In genomic region chr17:65174114-65174513, GRCm38 (mm10) we compare ENCODE assay signal across 31 mouse cellular contexts.
A peak's percentile ranks its signal among the peaks of the same experiment; 100 is the strongest.
DNase-seq lines count a peak whose midpoint lies in the region; ATAC-seq and TF ChIP-seq lines count a peak whose summit lies in the region.
"Had no signal": no experiment of that assay in that cellular context is flagged by ENCODE, and none has a peak within 500 bp of the region (broad histone marks: within the 10 kb centered on the region; RNA-seq: fewer than 3 reads in every experiment).

No protein-coding gene starts in this region.

- no peak for ATAC-seq in cerebellum, adult (ENCODE audit: insufficient number of reproducible peaks, low FRiP score, low TSS enrichment)
- no peak for ATAC-seq in midbrain, embryonic 14.5 days (ENCODE audit: low FRiP score, low TSS enrichment)
- peak; percentile 59; the same call in 1 of the 2 replicates for ATAC-seq in midbrain, embryonic 16.5 days
- ATAC-seq: forebrain, postnatal 0 days; intestine, embryonic 15.5 days; Patski had no signal

- H3K4me3 ChIP-seq in left cerebral cortex, adult 2 months = no peak overlapping the region
- no peak overlapping the region for H3K4me3 ChIP-seq in midbrain, embryonic 14.5 days (replicated peaks; ENCODE audit: low read depth, low read length)
- H3K4me3 ChIP-seq in midbrain, embryonic 10.5 days = no peak overlapping the region
- H3K4me3 ChIP-seq in midbrain, embryonic 16.5 days (ENCODE audit: low read depth, low read length) = no peak overlapping the region
- H3K4me3 ChIP-seq: embryonic facial prominence, embryonic 10.5 days; embryonic facial prominence, embryonic 13.5 days; erythroblast, embryonic 14.5 days; forebrain, embryonic 12.5 days; gastrocnemius, adult 2 months; heart, embryonic 15.5 days; hindbrain, embryonic 12.5 days; hindbrain, embryonic 15.5 days; intestine, embryonic 15.5 days had no signal

- H3K4me1 ChIP-seq in midbrain, embryonic 14.5 days (ENCODE audit: control insufficient read depth, insufficient read depth, low read length) = no peaks in the 10 kb centered on the region
- H3K4me1 ChIP-seq in midbrain, embryonic 10.5 days = no peaks in the 10 kb centered on the region
- peaks cover 3% of the 10 kb centered on the region; the same call in 1 of the 2 replicates for H3K4me1 ChIP-seq in midbrain, embryonic 16.5 days (ENCODE audit: control insufficient read depth, insufficient read depth, low read length)
- H3K4me1 ChIP-seq: embryonic facial prominence, embryonic 10.5 days; forebrain, embryonic 12.5 days; heart, embryonic 15.5 days; hindbrain, embryonic 12.5 days; intestine, embryonic 15.5 days had no signal

- DNase-seq in cerebellum, postnatal 14 days = peak; percentile 33 to 56
- DNase-seq in left cerebral cortex, adult 2 months (ENCODE audit: extremely low spot score in 1 of 2, low spot score in 2 of 2) = no peak
- DNase-seq in left cerebral cortex, adult 18-20 months (ENCODE audit: low spot score in 2 of 2) = no peak
- peak; percentile 59 for DNase-seq in midbrain, embryonic 14.5 days
- no peak for DNase-seq in midbrain, embryonic 10.5 days (ENCODE audit: low spot score)
- DNase-seq: adrenal gland, postnatal 10 days; adrenal gland, postnatal 36 days; B cell, adult 2 months; cerebellum, adult 18-20 months; cerebellum, adult 9-10 months; cerebellum, postnatal 36 days; embryo, embryonic 11 days; forebrain, postnatal 0 days; gastrocnemius, adult 2 months; gastrocnemius, postnatal 14 days; heart, postnatal 10 days; heart, postnatal 4 days had no signal

- H3K4me2 ChIP-seq in midbrain, embryonic 14.5 days (ENCODE audit: low read length) = no peak overlapping the region
- H3K4me2 ChIP-seq in midbrain, embryonic 16.5 days (ENCODE audit: low read length) = no peak overlapping the region
- H3K4me2 ChIP-seq: embryonic facial prominence, embryonic 13.5 days; forebrain, embryonic 12.5 days; heart, embryonic 11.5 days; heart, embryonic 15.5 days; hindbrain, embryonic 12.5 days; hindbrain, embryonic 15.5 days; intestine, embryonic 15.5 days had no signal

- TF ChIP-seq CTCF in left cerebral cortex, adult 2 months (IDR thresholded peaks at IDR 0.05) = no peak

- no peaks in the 10 kb centered on the region for H3K9me3 ChIP-seq in midbrain, embryonic 14.5 days (ENCODE audit: control insufficient read depth, low read length)
- no peaks in the 10 kb centered on the region for H3K9me3 ChIP-seq in midbrain, embryonic 10.5 days (replicated peaks)
- H3K9me3 ChIP-seq in midbrain, embryonic 16.5 days (replicated peaks; ENCODE audit: control insufficient read depth, low read length, poor library complexity, severe bottlenecking) = no peaks in the 10 kb centered on the region
- H3K9me3 ChIP-seq: embryonic facial prominence, embryonic 10.5 days; embryonic facial prominence, embryonic 13.5 days; forebrain, embryonic 12.5 days; heart, embryonic 15.5 days; hindbrain, embryonic 12.5 days; hindbrain, embryonic 15.5 days; intestine, embryonic 15.5 days had no signal

- WGBS in midbrain, embryonic 14.5 days = 47% methylated on average over 6 of the region's 6 CpGs
- 86% methylated on average over 6 of the region's 6 CpGs for WGBS in midbrain, embryonic 10.5 days
- WGBS in midbrain, embryonic 16.5 days = 49% methylated on average over 6 of the region's 6 CpGs

- no peaks in the 10 kb centered on the region for H3K27me3 ChIP-seq in midbrain, embryonic 14.5 days (ENCODE audit: control insufficient read depth, insufficient read depth, low read length)
- no peaks in the 10 kb centered on the region for H3K27me3 ChIP-seq in midbrain, embryonic 10.5 days (ENCODE audit: low read depth, poor library complexity, severe bottlenecking)
- H3K27me3 ChIP-seq in midbrain, embryonic 16.5 days (ENCODE audit: control insufficient read depth, insufficient read depth, low read depth, low read length) = no peaks in the 10 kb centered on the region
- H3K27me3 ChIP-seq: CH12.LX; embryonic facial prominence, embryonic 13.5 days; forebrain, embryonic 12.5 days; heart, embryonic 15.5 days; hindbrain, embryonic 12.5 days; hindbrain, embryonic 15.5 days; intestine, embryonic 15.5 days had no signal

- intact Hi-C loops in left cerebral cortex, adult 2 months (cut with DNase I) = loop anchor here (10.0 kb wide), 2 partner anchors 201 to 219 kb away; no protein-coding TSS in a partner anchor

- H3K27ac ChIP-seq in left cerebral cortex, adult 2 months = peak overlapping the region; percentile 18
- H3K27ac ChIP-seq in midbrain, embryonic 14.5 days (replicated peaks; ENCODE audit: low read depth, low read length) = no peak overlapping the region
- no peak overlapping the region for H3K27ac ChIP-seq in midbrain, embryonic 10.5 days (replicated peaks)
- H3K27ac ChIP-seq in midbrain, embryonic 16.5 days (ENCODE audit: low read length) = 0 out of 2 replicates have a peak overlapping the region, but pooled peaks have one; percentile 1
- H3K27ac ChIP-seq: embryonic facial prominence, embryonic 10.5 days; embryonic facial prominence, embryonic 13.5 days; forebrain, embryonic 12.5 days; gastrocnemius, adult 2 months; heart, embryonic 15.5 days; hindbrain, embryonic 12.5 days; hindbrain, embryonic 15.5 days; intestine, embryonic 15.5 days had no signal

- no peak overlapping the region for H3K9ac ChIP-seq in midbrain, embryonic 14.5 days (replicated peaks; ENCODE audit: low read length)
- H3K9ac ChIP-seq in midbrain, embryonic 16.5 days (ENCODE audit: low read depth, low read length) = no peak overlapping the region
- H3K9ac ChIP-seq: embryonic facial prominence, embryonic 13.5 days; forebrain, embryonic 12.5 days; forebrain, postnatal 0 days; heart, embryonic 15.5 days; hindbrain, embryonic 12.5 days; hindbrain, embryonic 15.5 days; intestine, embryonic 15.5 days had no signal

- no peaks in the 10 kb centered on the region for H3K36me3 ChIP-seq in midbrain, embryonic 14.5 days (ENCODE audit: control insufficient read depth, insufficient read depth, low read length)
- no peaks in the 10 kb centered on the region for H3K36me3 ChIP-seq in midbrain, embryonic 10.5 days
- no peaks in the 10 kb centered on the region for H3K36me3 ChIP-seq in midbrain, embryonic 16.5 days (ENCODE audit: control insufficient read depth, insufficient read depth, low read length)
- H3K36me3 ChIP-seq: embryonic facial prominence, embryonic 10.5 days; embryonic facial prominence, embryonic 13.5 days; forebrain, embryonic 12.5 days; G1E; heart, embryonic 15.5 days; hindbrain, embryonic 12.5 days; hindbrain, embryonic 15.5 days; intestine, embryonic 15.5 days had no signal

Comparison
In these comparisons a context has a peak if more than half of its experiments do, and no peak if none do; other contexts are left out.
1. DNase-seq: peak in cerebellum, postnatal 14 days (2 of 2) and midbrain, embryonic 14.5 days (single experiment); none in left cerebral cortex, adult 2 months (0 of 2), left cerebral cortex, adult 18-20 months (0 of 2) and midbrain, embryonic 10.5 days (single experiment).
2. H3K27ac ChIP-seq: peak in left cerebral cortex, adult 2 months (single experiment) and midbrain, embryonic 16.5 days (single experiment); none in midbrain, embryonic 14.5 days (single experiment) and midbrain, embryonic 10.5 days (single experiment).